Mouse (Mus musculus): Measurements from ENCODE around the gene Rap1gap2.

Gene Rap1gap2

GRCm38 (mm10) chr11:74458400-74458799 lies 152.3 kb downstream of the Rap1gap2 start:
- DNase-seq (ENCODE audit: low spot score): no peak

GRCm38 (mm10) chr11:74457194-74457593 lies 153.5 kb downstream of the Rap1gap2 start:
- DNase-seq (ENCODE audit: low spot score): no peak

GRCm38 (mm10) chr11:74448556-74448955 lies 162.2 kb downstream of the Rap1gap2 start:
- DNase-seq (ENCODE audit: low spot score): no peak

- no peak for DNase-seq (ENCODE audit: low spot score)
These were observed 162.7 kb downstream of the Rap1gap2 start for GRCm38 (mm10) chr11:74447991-74448403.

GRCm38 (mm10) chr11:74445591-74445990 lies 165.1 kb downstream of the Rap1gap2 start:
- no peak for DNase-seq (ENCODE audit: low spot score)

GRCm38 (mm10) chr11:74443924-74444256 lies 166.8 kb downstream of the Rap1gap2 start:
- no peak for DNase-seq (ENCODE audit: low spot score)

GRCm38 (mm10) chr11:74443147-74443923 lies 167.4 kb downstream of the Rap1gap2 start:
- DNase-seq (ENCODE audit: low spot score): no peak

- DNase-seq (ENCODE audit: low spot score): no peak
These were observed 168.3 kb downstream of the Rap1gap2 start for GRCm38 (mm10) chr11:74442396-74442795.

- DNase-seq (ENCODE audit: low spot score): no peak
These were observed 170.6 kb downstream of the Rap1gap2 start for GRCm38 (mm10) chr11:74440112-74440511.

- DNase-seq (ENCODE audit: low spot score): no peak
These were observed 171.5 kb downstream of the Rap1gap2 start for GRCm38 (mm10) chr11:74439202-74439601.

- DNase-seq (ENCODE audit: low spot score): no peak
These were observed 172.5 kb downstream of the Rap1gap2 start for GRCm38 (mm10) chr11:74438249-74438648.

GRCm38 (mm10) chr11:74435366-74435765 lies 175.3 kb downstream of the Rap1gap2 start:
- DNase-seq (ENCODE audit: low spot score): no peak

GRCm38 (mm10) chr11:74433000-74433399 lies 177.7 kb downstream of the Rap1gap2 start:
- DNase-seq (ENCODE audit: low spot score): no peak

- no peak for DNase-seq (ENCODE audit: low spot score)
These were observed 180.8 kb downstream of the Rap1gap2 start for GRCm38 (mm10) chr11:74429798-74430529.

GRCm38 (mm10) chr11:74426306-74426705 lies 184.4 kb downstream of the Rap1gap2 start:
- DNase-seq (ENCODE audit: low spot score): no peak

GRCm38 (mm10) chr11:74422019-74422418 lies 188.7 kb downstream of the Rap1gap2 start:
- DNase-seq (ENCODE audit: low spot score): no peak

GRCm38 (mm10) chr11:74421151-74421550 lies 189.6 kb downstream of the Rap1gap2 start:
- no peak for DNase-seq (ENCODE audit: low spot score)

GRCm38 (mm10) chr11:74419601-74420000 lies 191.1 kb downstream of the Rap1gap2 start:
- DNase-seq (ENCODE audit: low spot score): no peak

- DNase-seq (ENCODE audit: low spot score): no peak
These were observed 195.0 kb downstream of the Rap1gap2 start for GRCm38 (mm10) chr11:74415736-74416135.

- DNase-seq (ENCODE audit: low spot score): no peak
These were observed 196.6 kb downstream of the Rap1gap2 start for GRCm38 (mm10) chr11:74414112-74414511.

- no peak for DNase-seq (ENCODE audit: low spot score)
These were observed 197.2 kb downstream of the Rap1gap2 start for GRCm38 (mm10) chr11:74413449-74413972.

- DNase-seq (ENCODE audit: low spot score): no peak
These were observed 198.3 kb downstream of the Rap1gap2 start for GRCm38 (mm10) chr11:74412462-74412861.

GRCm38 (mm10) chr11:74411943-74412342 lies 198.8 kb downstream of the Rap1gap2 start:
- no peak for DNase-seq (ENCODE audit: low spot score)
